Mouse (Mus musculus) liver, embryonic 14.5 days (tissue): ENCODE measurements at regions not wholly inside any gene's neighbourhood (a gene's known extent, or its start where the extent isn't known, plus 50 kb on each side); places are given as distances from the start of the nearest gene placed in this dataset.

Experiments
- CTCF ChIP-seq: IDR thresholded peaks from 2 replicates; pipeline ENCODE4 v1.5.1; 2016; ENCODE audit warnings: antibody characterized with exemption, low read depth, control low read depth
- EP300 ChIP-seq: IDR thresholded peaks from 2 replicates; pipeline ENCODE4 v1.6.1; 2016; ENCODE audit warnings: antibody characterized with exemption, low read depth

GRCm38 (mm10) chr8:31704168-31704567 is 1724.3 kb upstream of the 5930422O12Rik start:
- TF ChIP-seq CTCF, result no peak
- no peak for TF ChIP-seq EP300
